Mouse (Mus musculus) small intestine, adult 2 months (tissue): ENCODE results near the gene Tns3.

Source experiments
- CTCF ChIP-seq: fragments of 200-500 bp; IDR thresholded peaks from 2 replicates; pipeline ENCODE4 v1.5.1; 2012; ENCODE audit warnings: low read depth, mild to moderate bottlenecking, control low read depth, inconsistent platforms, low read length, moderate library complexity, mixed read lengths; ENCODE audit not compliant: insufficient replicate concordance, insufficient read length; ENCODE audit errors: extremely low read depth
- POLR2A ChIP-seq: fragments of 200-500 bp; IDR thresholded peaks from 2 replicates; pipeline ENCODE4 v1.6.1; 2012; ENCODE audit warnings: low read depth, mild to moderate bottlenecking, control low read depth, inconsistent platforms, low read length, moderate library complexity

DNA sequence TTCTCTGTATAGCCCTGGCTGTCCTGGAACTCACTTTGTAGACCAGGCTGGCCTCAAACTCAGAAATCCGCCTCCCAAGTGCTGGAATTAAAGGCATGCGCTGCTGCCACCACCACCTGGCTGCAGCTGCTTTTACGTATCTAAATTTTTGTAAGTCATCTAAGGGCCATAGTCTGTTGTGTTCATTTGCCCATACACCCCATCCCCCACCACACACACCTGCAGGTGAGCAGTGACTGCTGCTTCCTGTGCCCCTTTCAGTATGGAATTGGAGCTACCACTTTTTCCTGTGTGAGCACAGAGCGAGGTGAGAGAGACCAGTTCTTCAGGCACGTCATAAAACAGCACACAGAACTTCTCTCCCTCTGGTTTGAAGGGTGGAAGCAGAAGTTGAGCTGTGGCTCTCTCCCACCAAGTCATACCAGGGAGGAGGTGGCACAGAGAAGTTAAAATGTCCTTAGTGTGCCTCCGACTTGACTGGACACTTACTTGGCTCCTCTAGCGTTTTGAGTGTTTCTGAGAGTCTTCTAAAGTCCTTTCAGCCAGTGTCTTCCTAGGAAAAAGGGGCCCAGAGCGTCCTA is 36.4 kb upstream of the Tns3 start:
- TF ChIP-seq CTCF: no peak
- TF ChIP-seq POLR2A: no peak
